Mouse (Mus musculus) midbrain, embryonic 10.5 days (tissue): ENCODE data around the gene Ankrd28. TPM values are rescaled to one million over a fixed set of nuclear protein-coding genes. Genes with fewer than 3 reads are reported as not detected.

ENCODE experiments used
- DNase-seq: peaks from one replicate; pipeline ENCODE4 v3.0.0-alpha.2; 2017; ENCODE audit warnings: low spot score
- H3K27ac ChIP-seq: fragments of 300-500 bp; sonication (generic); replicated peaks from 2 replicates; pipeline ENCODE4 v1.5.1; 2016; ENCODE audit warnings: mild to moderate bottlenecking
- H3K27me3 ChIP-seq: fragments of 300-500 bp; sonication (generic); 2 replicates; pipeline ENCODE4 v1.6.1; 2016; ENCODE audit warnings: low read depth, mild to moderate bottlenecking; ENCODE audit not compliant: poor library complexity, severe bottlenecking
- H3K36me3 ChIP-seq: fragments of 300-500 bp; sonication (generic); 2 replicates; pipeline ENCODE4 v1.6.1; 2016; ENCODE audit warnings: mild to moderate bottlenecking, moderate library complexity
- H3K4me1 ChIP-seq: fragments of 300-500 bp; sonication (generic); 2 replicates; pipeline ENCODE4 v1.6.1; 2016
- H3K4me3 ChIP-seq: fragments of 300-500 bp; sonication (generic); 2 replicates; pipeline ENCODE4 v1.5.1; 2016; ENCODE audit warnings: mild to moderate bottlenecking, moderate library complexity
- H3K9me3 ChIP-seq: fragments of 300-500 bp; sonication (generic); replicated peaks from 2 replicates; pipeline ENCODE4 v1.6.1; 2016; ENCODE audit warnings: mild to moderate bottlenecking
- WGBS: fragments of 180-500 bp; shearing (Covaris S2); methylation state at CpG from one replicate; pipeline ENCODE4 v1.1.7; 2016; 5-methylcytosine and 5-hydroxymethylcytosine counted together
- polyA plus RNA-seq: library from polyadenylated mRNA; unstranded; fragments of >200 nt; fragmentation: Nextera tagmentation; extraction: Ambion mirVana; gene quantifications from 2 replicates; pipeline ENCODE4 v1.2.1, GENCODE M21; 2016

Gene Ankrd28
- polyA plus RNA-seq, 1 experiment from 2014 or later = 8.1 TPM

GRCm38 (mm10) chr14:31692536-31692935 is 137.9 kb downstream of the Ankrd28 start:
- H3K4me3 ChIP-seq = no peak overlapping the region
- DNase-seq = no peak
- H3K4me1 ChIP-seq = 0 out of 2 replicates have a peak, but pooled peaks cover 3% of the 10 kb centered on the region
- WGBS = 90% methylated on average over 6 of the region's 6 CpGs
- no peaks in the 10 kb centered on the region for H3K9me3 ChIP-seq
- no peak overlapping the region for H3K27ac ChIP-seq
- peaks cover 7% of the 10 kb centered on the region; the same call in 1 of the 2 replicates for H3K36me3 ChIP-seq
- no peaks in the 10 kb centered on the region for H3K27me3 ChIP-seq

GRCm38 (mm10) chr14:31686231-31686630 is 144.2 kb downstream of the Ankrd28 start:
- H3K4me1 ChIP-seq = 0 out of 2 replicates have a peak, but pooled peaks cover 3% of the 10 kb centered on the region
- H3K36me3 ChIP-seq = no peaks in the 10 kb centered on the region
- H3K9me3 ChIP-seq = no peaks in the 10 kb centered on the region
- 96% methylated on average over 1 of the region's 1 CpGs for WGBS
- DNase-seq = no peak
- H3K27me3 ChIP-seq = no peaks in the 10 kb centered on the region
- no peak overlapping the region for H3K27ac ChIP-seq
- no peak overlapping the region for H3K4me3 ChIP-seq

- no peaks in the 10 kb centered on the region for H3K36me3 ChIP-seq
- no peak overlapping the region for H3K27ac ChIP-seq
- no peak overlapping the region for H3K4me3 ChIP-seq
- no peaks in the 10 kb centered on the region for H3K27me3 ChIP-seq
- 0 out of 2 replicates have a peak, but pooled peaks cover 3% of the 10 kb centered on the region for H3K4me1 ChIP-seq
- WGBS = 95% methylated on average over 10 of the region's 10 CpGs
- no peak for DNase-seq
- no peaks in the 10 kb centered on the region for H3K9me3 ChIP-seq
Measured at GRCm38 (mm10) chr14:31685680-31686079, 144.8 kb downstream of the Ankrd28 start.

- DNase-seq = no peak
- Histone ChIP-seq H3K27me3 (no peaks in the 10 kb centered on the region), H3K4me1 (0 out of 2 replicates have a peak, but pooled peaks cover 3% of the 10 kb centered on the region), H3K36me3 (no peaks in the 10 kb centered on the region), H3K4me3 (no peak overlapping the region), H3K9me3 (no peaks in the 10 kb centered on the region), H3K27ac (no peak overlapping the region)
- WGBS = 79% methylated on average over 6 of the region's 7 CpGs
Measured at GRCm38 (mm10) chr14:31684343-31685040, 146.0 kb downstream of the Ankrd28 start.

- Histone ChIP-seq H3K9me3 (no peaks in the 10 kb centered on the region), H3K27me3 (no peaks in the 10 kb centered on the region), H3K36me3 (no peaks in the 10 kb centered on the region), H3K27ac (0 out of 2 replicates have a peak overlapping the region, but pooled peaks have one; percentile 28), H3K4me1 (0 out of 2 replicates have a peak, but pooled peaks cover 3% of the 10 kb centered on the region), H3K4me3 (no peak overlapping the region)
- no peak for DNase-seq
- 90% methylated on average over 2 of the region's 2 CpGs for WGBS
Measured at GRCm38 (mm10) chr14:31683610-31684009, 146.8 kb downstream of the Ankrd28 start.

GRCm38 (mm10) chr14:31681931-31682555 is 148.4 kb downstream of the Ankrd28 start:
- H3K27me3 ChIP-seq = no peaks in the 10 kb centered on the region
- H3K4me1 ChIP-seq = no peaks in the 10 kb centered on the region
- H3K36me3 ChIP-seq = no peaks in the 10 kb centered on the region
- DNase-seq = no peak
- H3K4me3 ChIP-seq = no peak overlapping the region
- H3K9me3 ChIP-seq = no peaks in the 10 kb centered on the region
- no peak overlapping the region for H3K27ac ChIP-seq
- WGBS = 50% methylated on average over 5 of the region's 5 CpGs

- Histone ChIP-seq H3K27me3 (no peaks in the 10 kb centered on the region), H3K36me3 (no peaks in the 10 kb centered on the region), H3K4me1 (no peaks in the 10 kb centered on the region), H3K9me3 (no peaks in the 10 kb centered on the region), H3K4me3 (no peak overlapping the region), H3K27ac (no peak overlapping the region)
- 92% methylated on average over 9 of the region's 9 CpGs for WGBS
- no peak for DNase-seq
Measured at GRCm38 (mm10) chr14:31681291-31681690, 149.2 kb downstream of the Ankrd28 start.

GRCm38 (mm10) chr14:31680656-31681055 is 149.8 kb downstream of the Ankrd28 start:
- no peak for DNase-seq
- H3K9me3 ChIP-seq = no peaks in the 10 kb centered on the region
- H3K36me3 ChIP-seq = no peaks in the 10 kb centered on the region
- H3K4me1 ChIP-seq = no peaks in the 10 kb centered on the region
- WGBS = 90% methylated on average over 3 of the region's 3 CpGs
- no peak overlapping the region for H3K27ac ChIP-seq
- H3K27me3 ChIP-seq = no peaks in the 10 kb centered on the region
- H3K4me3 ChIP-seq = no peak overlapping the region

- peaks cover 8% of the 10 kb centered on the region for H3K36me3 ChIP-seq
- peak; percentile 10 for DNase-seq
- no peak overlapping the region for H3K4me3 ChIP-seq
- H3K27ac ChIP-seq = peak overlapping the region; percentile 78
- H3K27me3 ChIP-seq = no peaks in the 10 kb centered on the region
- 47% methylated on average over 10 of the region's 10 CpGs for WGBS
- H3K9me3 ChIP-seq = no peaks in the 10 kb centered on the region
- peaks cover 25% of the 10 kb centered on the region for H3K4me1 ChIP-seq
Measured at GRCm38 (mm10) chr14:31671635-31672320, 158.7 kb downstream of the Ankrd28 start.

GRCm38 (mm10) chr14:31669642-31670490 is 160.6 kb downstream of the Ankrd28 start:
- H3K4me3 ChIP-seq = no peak overlapping the region
- H3K9me3 ChIP-seq = no peaks in the 10 kb centered on the region
- 78% methylated on average over 15 of the region's 15 CpGs for WGBS
- DNase-seq = no peak
- peaks cover 9% of the 10 kb centered on the region for H3K36me3 ChIP-seq
- peak overlapping the region; percentile 69 for H3K27ac ChIP-seq
- H3K27me3 ChIP-seq = no peaks in the 10 kb centered on the region
- H3K4me1 ChIP-seq = peaks cover 30% of the 10 kb centered on the region

- Histone ChIP-seq H3K27me3 (no peaks in the 10 kb centered on the region), H3K4me3 (no peak overlapping the region), H3K4me1 (peaks cover 36% of the 10 kb centered on the region), H3K9me3 (no peaks in the 10 kb centered on the region), H3K27ac (peak overlapping the region; percentile 69), H3K36me3 (peaks cover 9% of the 10 kb centered on the region)
- no peak for DNase-seq
- WGBS = 83% methylated on average over 13 of the region's 13 CpGs
Measured at GRCm38 (mm10) chr14:31669161-31669611, 161.3 kb downstream of the Ankrd28 start.

GRCm38 (mm10) chr14:31668326-31668725 is 162.1 kb downstream of the Ankrd28 start:
- H3K36me3 ChIP-seq = peaks cover 9% of the 10 kb centered on the region
- H3K27ac ChIP-seq = no peak overlapping the region
- no peak for DNase-seq
- H3K4me1 ChIP-seq = peaks cover 43% of the 10 kb centered on the region
- 90% methylated on average over 13 of the region's 13 CpGs for WGBS
- H3K9me3 ChIP-seq = no peaks in the 10 kb centered on the region
- no peaks in the 10 kb centered on the region for H3K27me3 ChIP-seq
- H3K4me3 ChIP-seq = no peak overlapping the region
